12 mouse cellular contexts compared by ENCODE assay signal in the genomic region with DNA sequence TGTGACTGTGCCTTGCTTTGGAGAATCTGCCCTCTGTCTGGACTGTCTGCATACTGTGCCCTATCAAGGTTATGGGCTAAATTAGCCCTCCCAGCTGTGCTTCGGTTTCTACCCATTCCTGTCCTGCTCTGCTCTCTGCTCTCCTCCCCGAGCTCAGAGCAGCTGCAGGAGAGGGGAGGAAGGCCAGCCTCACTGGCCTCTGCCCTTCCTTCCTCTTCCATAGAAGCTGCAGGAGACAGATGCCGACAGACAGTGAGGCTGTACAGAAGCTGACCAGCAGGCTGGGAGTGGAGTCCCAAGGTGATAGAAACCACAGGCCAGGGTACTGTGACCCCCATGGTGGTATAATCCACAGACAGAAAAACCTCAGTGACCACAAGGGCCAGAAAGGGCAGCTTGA.
DNase-seq lines count a peak whose midpoint lies in the region; ATAC-seq lines count a peak whose summit lies in the region.
"Had no signal": no experiment of that assay in that cellular context is flagged by ENCODE, and none has a peak within 500 bp of the region (broad histone marks: within the 10 kb centered on the region; RNA-seq: fewer than 3 reads in every experiment).

No protein-coding gene starts in this region.

- no peak overlapping the region for H3K4me3 ChIP-seq in liver, embryonic 11.5 days (ENCODE audit: low read depth, low read length)
- no peak overlapping the region for H3K4me3 ChIP-seq in liver, embryonic 12.5 days
- H3K4me3 ChIP-seq: hindbrain, embryonic 10.5 days; liver, embryonic 13.5 days had no signal

- peaks cover 3% of the 10 kb centered on the region; the same call in 1 of the 2 replicates for H3K4me1 ChIP-seq in liver, embryonic 11.5 days (replicated peaks; ENCODE audit: control insufficient read depth, insufficient read depth, low read length)
- 0 out of 2 replicates have a peak, but pooled peaks cover 3% of the 10 kb centered on the region for H3K4me1 ChIP-seq in liver, embryonic 12.5 days

- no peak overlapping the region for H3K4me2 ChIP-seq in liver, embryonic 11.5 days
- no peak overlapping the region for H3K4me2 ChIP-seq in liver, embryonic 12.5 days
- H3K4me2 ChIP-seq: liver, embryonic 13.5 days; midbrain, embryonic 11.5 days had no signal

- WGBS in liver, embryonic 11.5 days = 22% methylated on average over 3 of the region's 3 CpGs
- WGBS in liver, embryonic 12.5 days (ENCODE audit: insufficient replicate concordance) = 23% methylated on average over 3 of the region's 3 CpGs

- peak; percentile 32 for DNase-seq in adrenal gland, adult 2 months
- DNase-seq in adrenal gland, adult 18-20 months (ENCODE audit: low spot score in 2 of 2) = no peak
- no peak for DNase-seq in liver, embryonic 11.5 days (ENCODE audit: low spot score)
- DNase-seq in heart, postnatal 4 days = peak; percentile 21
- peak; percentile 33 to 60 for DNase-seq in kidney, postnatal 4 days
- no peak for DNase-seq in urinary bladder, adult 18-20 months (ENCODE audit: low spot score in 2 of 2)
- DNase-seq in spleen, postnatal 4 days (ENCODE audit: low spot score in 2 of 2) = no peak
- DNase-seq: liver, embryonic 13.5 days; retina, postnatal 1 day had no signal

- H3K9me3 ChIP-seq in liver, embryonic 11.5 days (ENCODE audit: control insufficient read depth, low read length) = no peaks in the 10 kb centered on the region
- no peaks in the 10 kb centered on the region for H3K9me3 ChIP-seq in liver, embryonic 12.5 days (replicated peaks)
- H3K9me3 ChIP-seq: hindbrain, embryonic 10.5 days; liver, embryonic 13.5 days had no signal

- H3K9ac ChIP-seq in liver, embryonic 11.5 days (ENCODE audit: low read depth, low read length) = no peak overlapping the region
- H3K9ac ChIP-seq in liver, embryonic 12.5 days = no peak overlapping the region
- H3K9ac ChIP-seq: liver, embryonic 13.5 days had no signal

- peak; percentile 23; the same call in 1 of the 2 replicates for ATAC-seq in liver, embryonic 11.5 days (replicated peaks; ENCODE audit: low FRiP score)
- no peak for ATAC-seq in liver, embryonic 12.5 days

- H3K27ac ChIP-seq in liver, embryonic 11.5 days (ENCODE audit: low read depth, low read length) = no peak overlapping the region
- H3K27ac ChIP-seq in liver, embryonic 12.5 days = no peak overlapping the region
- H3K27ac ChIP-seq: hindbrain, embryonic 10.5 days; liver, embryonic 13.5 days had no signal

- H3K27me3 ChIP-seq in liver, embryonic 11.5 days (replicated peaks; ENCODE audit: control insufficient read depth, insufficient read depth, low read length) = no peaks in the 10 kb centered on the region
- no peaks in the 10 kb centered on the region for H3K27me3 ChIP-seq in liver, embryonic 12.5 days (replicated peaks)
- H3K27me3 ChIP-seq: liver, embryonic 13.5 days had no signal

- H3K36me3 ChIP-seq in liver, embryonic 11.5 days (ENCODE audit: control insufficient read depth, insufficient read depth, low read length) = no peaks in the 10 kb centered on the region
- H3K36me3 ChIP-seq in liver, embryonic 12.5 days = no peaks in the 10 kb centered on the region
- H3K36me3 ChIP-seq: hindbrain, embryonic 10.5 days; liver, embryonic 13.5 days had no signal

Comparison
In these comparisons a context has a peak if more than half of its experiments do, and no peak if none do; other contexts are left out.
1. DNase-seq: peak in adrenal gland, adult 2 months (single experiment), heart, postnatal 4 days (single experiment) and kidney, postnatal 4 days (2 of 2); none in adrenal gland, adult 18-20 months (0 of 2), liver, embryonic 11.5 days (single experiment), urinary bladder, adult 18-20 months (0 of 2) and spleen, postnatal 4 days (0 of 2).